Mouse (Mus musculus): Measurements from ENCODE around the gene AC131692.1. TPM values are rescaled to one million over a fixed set of nuclear protein-coding genes. Genes with fewer than 3 reads are reported as not detected.
"Not testable (repeated sequence)": the region's sequence is repeated elsewhere in the genome, so short reads cannot be mapped to it uniquely, and the experiment has no call there.

AC131692.1 gene
- polyA plus RNA-seq, 1 experiment from 2014 or later = 0.21 TPM

DNA sequence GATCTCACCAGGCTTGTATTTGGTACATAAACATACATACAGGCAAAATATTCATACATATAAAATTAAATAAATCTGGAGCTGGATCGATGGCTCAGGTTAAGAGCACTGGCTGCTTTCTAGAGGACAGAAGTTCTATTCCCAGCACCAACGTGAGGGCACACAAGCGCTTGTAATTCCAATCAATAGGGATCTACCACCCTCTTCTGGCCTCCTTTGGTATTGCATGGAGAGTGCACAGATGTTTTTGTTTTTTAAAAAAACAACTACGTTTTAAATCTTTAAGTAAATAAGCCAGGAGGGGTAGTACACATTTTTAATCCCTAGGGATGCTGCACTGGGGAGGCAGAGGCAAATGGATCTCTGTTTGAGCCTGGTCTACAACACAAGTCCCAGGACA, 32.1 kb downstream of the AC131692.1 start:
- Histone ChIP-seq H3K9ac (no peak overlapping the region), H3K4me1 (peaks cover 5% of the 10 kb centered on the region; the same call in 1 of the 2 replicates), H3K9me3 (no peaks in the 10 kb centered on the region), H3K27me3 (no peaks in the 10 kb centered on the region), H3K4me3 (no peak overlapping the region), H3K36me3 (no peaks in the 10 kb centered on the region), H3K4me2 (no peak overlapping the region), H3K27ac (no peak overlapping the region)
- ATAC-seq (ENCODE audit: borderline replicate concordance, extremely low read depth, low FRiP score, low TSS enrichment) = no peak
- WGBS = 25% methylated on average over 4 of the region's 4 CpGs

DNA sequence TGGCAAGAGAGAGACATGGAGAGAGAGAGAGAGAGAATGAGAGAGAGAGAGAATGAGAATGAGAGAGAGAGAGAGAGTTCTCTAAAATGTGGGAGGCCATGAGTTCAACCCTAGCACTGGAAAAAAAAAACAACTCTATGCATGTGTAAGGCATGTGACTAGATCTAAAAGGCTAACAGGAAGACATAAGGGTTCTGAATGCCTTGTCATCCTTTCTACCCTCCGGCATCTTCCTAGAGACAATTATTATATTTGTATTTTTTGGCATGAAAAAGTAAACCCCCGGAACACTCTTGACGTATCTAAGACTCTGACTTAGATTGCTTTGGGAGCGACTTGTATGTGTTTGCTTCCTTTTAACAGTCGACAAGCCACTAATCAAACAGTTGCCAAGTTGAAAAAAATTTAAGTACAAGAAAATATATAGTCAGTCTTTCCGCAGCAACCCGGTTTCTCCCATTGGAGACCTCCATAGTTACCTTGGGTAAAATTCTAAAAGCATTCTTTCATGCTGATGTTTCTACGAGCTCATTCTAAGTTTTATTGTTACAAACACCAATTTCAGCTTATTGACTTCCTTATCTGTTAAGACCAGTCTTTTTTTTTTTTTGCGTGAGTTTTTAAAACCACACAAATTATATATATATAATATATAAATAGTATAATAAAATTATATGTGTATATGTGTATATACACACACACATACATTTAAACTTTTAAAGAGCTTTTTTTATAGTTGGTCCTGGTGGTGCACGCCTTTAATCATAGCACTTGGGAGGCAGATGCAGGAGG, 32.8 kb downstream of the AC131692.1 start:
- Histone ChIP-seq H3K36me3 (no peaks in the 10 kb centered on the region), H3K4me2 (peak overlapping the region; percentile 59), H3K4me3 (peak overlapping the region; percentile 51), H3K9me3 (no peaks in the 10 kb centered on the region), H3K27me3 (no peaks in the 10 kb centered on the region), H3K9ac (peak overlapping the region; percentile 65; the same call in 1 of the 2 replicates), H3K27ac (peak overlapping the region; percentile 89; the same call in 1 of the 2 replicates), H3K4me1 (peaks cover 5% of the 10 kb centered on the region; the same call in 1 of the 2 replicates)
- WGBS = 66% methylated on average over 10 of the region's 10 CpGs
- no peak for ATAC-seq (ENCODE audit: borderline replicate concordance, extremely low read depth, low FRiP score, low TSS enrichment)

DNA sequence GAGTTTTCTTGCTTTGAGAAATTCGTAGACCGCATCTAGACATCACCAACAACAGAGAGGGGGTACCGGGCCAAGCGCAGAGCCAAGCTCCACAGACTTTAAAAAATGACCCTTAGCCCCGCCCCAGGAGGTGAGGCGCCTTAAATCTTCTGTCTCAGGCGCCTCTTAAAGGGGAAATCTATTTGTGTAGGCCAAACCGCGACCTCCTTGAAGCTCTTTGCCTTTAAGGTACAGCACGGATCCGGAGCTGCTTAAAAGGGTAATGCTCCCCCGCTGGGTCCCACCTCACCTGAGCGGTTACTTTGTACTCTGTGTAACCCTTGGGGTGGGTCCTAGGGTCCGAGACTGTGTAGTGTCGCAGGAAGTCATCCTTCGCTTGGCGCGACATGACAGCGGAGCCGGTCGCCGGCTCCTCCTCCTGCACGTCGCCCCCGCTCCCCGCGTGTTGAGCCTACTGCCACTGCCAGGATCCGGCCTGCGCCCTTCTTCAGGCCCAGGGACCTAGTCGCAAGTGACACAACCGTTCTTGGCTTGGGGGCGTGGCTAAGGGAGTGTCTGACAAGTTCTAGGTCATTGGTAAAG, 33.6 kb downstream of the AC131692.1 start, which contains the start of gene Snx15:
Gene Snx15 (minus strand): TSS at position 545 of the 582 bp plus-strand sequence.
- no peaks in the 10 kb centered on the region for H3K36me3 ChIP-seq
- H3K27ac ChIP-seq = peak within 1 kb of the TSS; percentile 89
- H3K9ac ChIP-seq = peak within 1 kb of the TSS; percentile 65
- peak within 1 kb of the TSS; percentile 59 for H3K4me2 ChIP-seq
- H3K4me3 ChIP-seq = peak within 1 kb of the TSS; percentile 51
- no peaks in the 10 kb centered on the region for H3K9me3 ChIP-seq
- peaks cover 5% of the 10 kb centered on the region; the same call in 1 of the 2 replicates for H3K4me1 ChIP-seq
- H3K27me3 ChIP-seq = no peaks in the 10 kb centered on the region
- WGBS = under 1% methylated on average over 32 of the region's 32 CpGs
- ATAC-seq (ENCODE audit: borderline replicate concordance, extremely low read depth, low FRiP score, low TSS enrichment) = peak; percentile 94

DNA sequence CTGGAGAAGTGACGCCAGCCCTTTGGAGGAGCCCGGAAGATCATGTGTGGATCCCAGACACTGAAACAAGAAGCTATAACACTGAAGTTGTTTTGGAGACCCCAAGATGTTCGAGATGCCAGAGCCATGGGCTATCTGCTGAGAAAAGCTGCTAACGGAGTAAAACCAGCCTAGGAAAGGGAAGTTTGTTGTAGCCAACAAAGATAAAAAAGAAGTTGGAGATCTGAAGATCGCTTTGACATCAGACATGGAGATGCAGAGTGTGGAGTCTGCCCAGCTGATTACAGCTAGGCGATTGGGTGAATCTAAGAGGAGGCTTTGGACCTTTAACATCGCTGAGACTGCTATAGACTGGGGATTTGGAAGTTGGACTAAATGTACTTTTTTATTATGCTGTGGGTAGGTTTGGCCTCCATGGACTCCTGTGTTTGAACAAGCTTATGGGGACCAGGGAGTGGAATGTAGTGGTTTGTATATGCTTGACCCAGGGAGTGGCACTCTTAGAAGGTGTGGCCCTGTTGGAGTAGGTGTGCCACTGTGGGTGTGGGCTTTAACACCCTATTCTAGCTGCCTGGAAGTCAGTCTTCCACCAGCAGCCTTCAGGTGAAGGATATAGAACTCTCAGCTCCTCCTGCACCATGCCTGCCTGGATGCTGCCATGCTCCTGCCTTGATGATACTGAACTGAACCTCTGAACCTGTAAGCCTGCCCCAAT, 36.4 kb downstream of the AC131692.1 start:
- not testable (repeated sequence) for H3K9ac ChIP-seq; H3K4me3 ChIP-seq; H3K27me3 ChIP-seq; H3K9me3 ChIP-seq; H3K4me2 ChIP-seq; ATAC-seq (ENCODE audit: borderline replicate concordance, extremely low read depth, low FRiP score, low TSS enrichment); H3K4me1 ChIP-seq; H3K27ac ChIP-seq
- 75% methylated on average over 7 of the region's 7 CpGs for WGBS
- peaks cover 11% of the 10 kb centered on the region; the same call in 1 of the 2 replicates for H3K36me3 ChIP-seq

DNA sequence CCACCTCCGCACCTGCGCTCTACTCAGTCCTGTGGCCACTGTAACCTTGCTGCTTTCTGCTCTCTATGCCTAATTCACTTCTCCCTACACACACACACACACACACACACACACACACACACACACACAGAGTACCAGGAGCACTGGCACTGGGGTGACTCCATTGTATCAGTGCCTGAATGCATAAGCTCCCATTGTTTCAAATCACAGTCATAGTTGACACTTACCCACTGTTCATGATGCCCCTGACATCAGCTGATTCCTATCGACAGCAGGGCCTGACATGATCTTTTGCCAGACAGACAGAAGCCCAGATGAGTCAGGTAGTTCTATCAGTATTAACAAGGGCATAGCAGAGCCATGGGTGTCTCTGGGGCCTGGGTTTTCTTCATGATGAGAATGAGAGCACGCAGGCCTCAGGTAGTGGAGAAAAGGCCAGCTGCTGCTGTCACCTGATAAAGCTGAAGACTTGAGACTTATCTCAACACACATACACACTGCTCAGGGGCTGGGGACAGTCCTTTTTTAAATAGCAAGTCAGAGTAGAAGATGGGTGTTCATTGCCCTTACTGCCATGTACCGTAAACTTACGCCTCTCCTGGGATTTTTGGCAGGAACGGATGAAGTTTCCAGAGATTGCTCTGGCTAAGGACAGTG, 38.1 kb downstream of the AC131692.1 start:
- 81% methylated on average over 7 of the region's 7 CpGs for WGBS
- peaks cover 25% of the 10 kb centered on the region for H3K36me3 ChIP-seq
- no peak overlapping the region for H3K4me3 ChIP-seq
- no peaks in the 10 kb centered on the region for H3K27me3 ChIP-seq
- H3K9me3 ChIP-seq = no peaks in the 10 kb centered on the region
- ATAC-seq (ENCODE audit: borderline replicate concordance, extremely low read depth, low FRiP score, low TSS enrichment) = no peak
- no peak overlapping the region for H3K27ac ChIP-seq
- H3K9ac ChIP-seq = no peak overlapping the region
- H3K4me1 ChIP-seq = no peaks in the 10 kb centered on the region; the same call in 1 of the 2 replicates
- H3K4me2 ChIP-seq = no peak overlapping the region

DNA sequence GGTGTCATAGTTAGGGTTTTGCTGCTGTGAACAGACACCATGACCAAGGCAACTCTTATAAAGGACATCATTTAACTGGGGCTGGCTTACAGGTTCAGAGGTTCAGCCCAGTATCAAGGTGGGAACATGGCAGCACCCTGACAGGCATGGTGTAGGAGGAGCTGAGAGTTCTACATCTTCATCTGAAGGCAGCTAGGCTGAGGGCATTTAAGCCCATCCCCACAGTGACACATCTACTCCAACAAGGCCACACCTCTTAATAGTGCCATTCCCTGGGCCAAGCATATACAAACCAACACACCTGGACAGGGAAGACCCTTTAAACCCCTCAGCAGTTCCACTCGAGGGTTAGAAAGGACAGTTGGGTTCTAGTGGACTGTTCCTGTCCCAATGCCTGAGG, 39.0 kb downstream of the AC131692.1 start:
- peaks cover 28% of the 10 kb centered on the region for H3K36me3 ChIP-seq
- 14% methylated on average over 1 of the region's 1 CpGs for WGBS
- not testable (repeated sequence) for H3K27me3 ChIP-seq; H3K27ac ChIP-seq; H3K4me1 ChIP-seq; H3K4me2 ChIP-seq; H3K4me3 ChIP-seq; H3K9ac ChIP-seq; ATAC-seq (ENCODE audit: borderline replicate concordance, extremely low read depth, low FRiP score, low TSS enrichment); H3K9me3 ChIP-seq

DNA sequence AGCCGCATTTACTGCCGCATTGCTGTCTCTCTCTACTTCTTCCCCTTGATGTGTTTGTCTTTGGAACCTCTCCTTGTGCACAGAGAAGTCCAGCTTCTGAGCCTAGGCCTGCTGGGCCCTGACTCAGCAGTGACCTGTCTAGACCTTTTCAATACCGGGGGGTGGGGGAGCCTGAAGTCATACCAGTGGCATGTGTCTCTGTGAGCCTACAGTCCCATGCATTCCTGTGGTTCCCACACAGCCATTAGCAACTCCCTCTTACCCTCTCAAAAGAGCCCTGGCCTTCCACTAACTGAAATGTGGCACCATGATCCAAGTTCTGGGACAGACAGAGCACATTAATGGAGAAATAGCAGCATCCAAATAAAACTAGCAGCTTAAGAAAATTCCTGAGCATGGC, 42.2 kb downstream of the AC131692.1 start:
- Histone ChIP-seq H3K9ac (no peak overlapping the region), H3K4me1 (peaks cover 8% of the 10 kb centered on the region), H3K9me3 (no peaks in the 10 kb centered on the region), H3K36me3 (peaks cover 28% of the 10 kb centered on the region), H3K4me2 (no peak overlapping the region), H3K27me3 (no peaks in the 10 kb centered on the region), H3K4me3 (no peak overlapping the region), H3K27ac (no peak overlapping the region)
- 84% methylated on average over 3 of the region's 3 CpGs for WGBS
- ATAC-seq (ENCODE audit: borderline replicate concordance, extremely low read depth, low FRiP score, low TSS enrichment) = no peak

DNA sequence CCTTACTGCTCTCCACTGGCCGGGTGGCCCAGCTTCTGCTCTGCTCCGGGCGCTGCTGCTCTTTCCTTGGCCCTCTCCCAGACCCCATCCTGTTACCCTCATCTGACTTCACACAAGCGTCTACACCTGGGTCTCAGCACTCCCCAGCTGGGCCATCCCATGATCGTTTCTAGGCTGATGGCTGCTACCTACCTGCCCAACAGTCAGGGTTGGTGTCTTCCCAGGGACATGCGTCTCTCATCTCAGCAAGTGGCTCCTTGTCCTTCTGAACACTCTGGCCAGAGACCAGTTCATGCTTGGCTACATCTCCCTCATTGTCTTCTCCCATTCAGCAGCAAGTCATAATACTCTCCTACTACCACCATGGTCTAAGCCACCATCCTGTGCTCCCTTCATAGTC, 45.5 kb downstream of the AC131692.1 start:
- no peaks in the 10 kb centered on the region for H3K9me3 ChIP-seq
- peak overlapping the region; percentile 85; the same call in 1 of the 2 replicates for H3K9ac ChIP-seq
- no peaks in the 10 kb centered on the region for H3K27me3 ChIP-seq
- no peak for ATAC-seq (ENCODE audit: borderline replicate concordance, extremely low read depth, low FRiP score, low TSS enrichment)
- H3K27ac ChIP-seq = no peak overlapping the region
- peak overlapping the region; percentile 79 for H3K4me3 ChIP-seq
- peaks cover 21% of the 10 kb centered on the region for H3K36me3 ChIP-seq
- peak overlapping the region; percentile 82 for H3K4me2 ChIP-seq
- H3K4me1 ChIP-seq = peaks cover 16% of the 10 kb centered on the region
- WGBS = 91% methylated on average over 6 of the region's 6 CpGs

DNA sequence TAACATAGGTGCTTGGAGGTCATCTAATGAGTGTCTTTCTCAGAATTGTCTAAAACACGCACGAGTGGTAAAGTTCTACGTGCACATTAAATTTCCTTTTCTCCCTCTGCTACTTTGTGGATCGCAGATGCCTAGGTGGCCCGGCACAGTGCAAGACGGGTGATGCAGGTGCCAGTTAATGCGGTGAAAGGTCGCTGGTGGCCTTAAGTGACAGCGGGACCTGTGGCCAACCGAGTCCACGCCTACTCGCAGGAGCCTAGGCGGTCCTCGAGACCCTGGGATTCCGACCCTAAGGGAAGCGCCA, 46.1 kb downstream of the AC131692.1 start:
- Histone ChIP-seq H3K4me3 (peak overlapping the region; percentile 79), H3K9me3 (no peaks in the 10 kb centered on the region), H3K27me3 (no peaks in the 10 kb centered on the region), H3K36me3 (peaks cover 20% of the 10 kb centered on the region), H3K27ac (peak overlapping the region; percentile 95), H3K4me2 (peak overlapping the region; percentile 82), H3K9ac (peak overlapping the region; percentile 85), H3K4me1 (peaks cover 16% of the 10 kb centered on the region)
- ATAC-seq (ENCODE audit: borderline replicate concordance, extremely low read depth, low FRiP score, low TSS enrichment) = no peak
- 6% methylated on average over 16 of the region's 16 CpGs for WGBS

DNA sequence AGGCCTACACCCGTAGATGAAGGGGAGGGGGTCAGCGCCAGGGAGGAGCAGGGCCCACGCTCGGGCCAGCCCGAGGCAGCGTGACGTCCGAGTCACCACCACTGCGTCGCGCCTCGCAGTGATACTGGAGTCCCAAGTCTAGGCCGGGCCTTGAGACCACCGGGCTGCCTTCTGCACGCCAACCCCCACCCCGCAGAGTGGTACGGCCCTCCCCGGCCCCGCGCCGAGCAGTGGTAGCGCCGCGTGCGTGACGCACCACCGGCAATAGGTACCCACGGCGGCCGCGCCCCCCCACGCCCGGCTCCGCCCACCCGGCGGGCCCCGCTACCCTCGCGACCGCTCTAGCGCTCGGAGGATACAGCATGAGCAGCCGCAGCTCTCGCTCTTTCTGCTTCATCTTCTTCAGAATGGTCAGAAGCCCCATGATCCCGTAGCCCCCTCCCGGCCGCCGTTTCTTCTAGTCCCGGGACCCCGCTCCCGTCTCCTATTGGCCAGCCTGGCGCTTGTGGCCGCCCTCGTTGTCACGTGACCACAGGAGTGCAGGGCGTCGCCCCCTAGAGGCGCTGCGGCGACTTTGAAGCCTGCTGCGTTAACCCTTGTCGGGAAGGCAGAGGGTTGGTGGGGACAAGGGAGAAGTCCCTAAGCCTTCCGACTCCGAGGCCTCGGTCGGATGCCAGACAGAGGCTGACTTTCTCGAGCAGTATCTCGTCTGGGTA, 46.6 kb downstream of the AC131692.1 start, which contains the start of gene Batf2:
Gene Batf2 (plus strand): TSS at position 306 of the 716 bp plus-strand sequence.
- Histone ChIP-seq H3K4me2 (peak within 1 kb of the TSS; percentile 82), H3K36me3 (peaks cover 15% of the 10 kb centered on the region), H3K4me1 (peaks cover 16% of the 10 kb centered on the region), H3K27ac (peak within 1 kb of the TSS; percentile 95), H3K9me3 (no peaks in the 10 kb centered on the region), H3K27me3 (no peaks in the 10 kb centered on the region), H3K9ac (peak within 1 kb of the TSS; percentile 85), H3K4me3 (peak within 1 kb of the TSS; percentile 79)
- WGBS = under 1% methylated on average over 68 of the region's 68 CpGs
- ATAC-seq (ENCODE audit: borderline replicate concordance, extremely low read depth, low FRiP score, low TSS enrichment) = peak; percentile 94

DNA sequence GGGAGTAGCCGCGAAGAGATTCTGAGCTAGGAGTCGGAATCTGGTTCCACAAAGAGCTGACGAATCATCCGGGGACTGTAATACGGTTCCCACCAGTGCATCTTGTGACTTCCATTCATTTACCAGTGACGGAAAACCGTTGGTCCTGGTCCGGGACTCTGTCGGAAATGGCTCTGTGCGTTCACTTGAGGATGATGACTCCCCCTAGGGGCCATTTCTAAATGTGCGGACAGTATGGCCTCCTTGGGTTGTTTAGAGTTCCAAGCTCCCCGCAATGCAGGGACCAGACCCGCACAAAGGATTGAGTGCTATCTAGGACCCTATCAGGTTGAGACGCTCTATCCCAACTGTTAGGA, 47.2 kb downstream of the AC131692.1 start, which contains the start of gene Arl2:
Gene Arl2 (minus strand): TSS at position 155 of the 356 bp plus-strand sequence.
- peak; percentile 73 for ATAC-seq (ENCODE audit: borderline replicate concordance, extremely low read depth, low FRiP score, low TSS enrichment)
- peak within 1 kb of the TSS; percentile 95 for H3K27ac ChIP-seq
- H3K4me1 ChIP-seq = peaks cover 16% of the 10 kb centered on the region
- H3K4me2 ChIP-seq = peak within 1 kb of the TSS; percentile 82
- H3K9ac ChIP-seq = peak within 1 kb of the TSS; percentile 85
- no peaks in the 10 kb centered on the region for H3K27me3 ChIP-seq
- H3K36me3 ChIP-seq = peaks cover 11% of the 10 kb centered on the region
- no peaks in the 10 kb centered on the region for H3K9me3 ChIP-seq
- peak within 1 kb of the TSS; percentile 79 for H3K4me3 ChIP-seq
- WGBS = 1% methylated on average over 15 of the region's 15 CpGs

Data from lung, embryonic 15.5 days (tissue).